Mouse (Mus musculus): Measurements from ENCODE around the gene Dclre1b.
"Not testable (repeated sequence)": the region's sequence is repeated elsewhere in the genome, so short reads cannot be mapped to it uniquely, and the experiment has no call there.

Gene Dclre1b

GRCm38 (mm10) chr3:103810967-103811366 is 1.7 kb upstream of the Dclre1b start:
- no peak for ATAC-seq (ENCODE audit: low TSS enrichment)

GRCm38 (mm10) chr3:103809799-103810150 is 531 bp upstream of the Dclre1b start:
- ATAC-seq (ENCODE audit: low TSS enrichment): no peak; the same call in 1 of the 2 replicates

DNA sequence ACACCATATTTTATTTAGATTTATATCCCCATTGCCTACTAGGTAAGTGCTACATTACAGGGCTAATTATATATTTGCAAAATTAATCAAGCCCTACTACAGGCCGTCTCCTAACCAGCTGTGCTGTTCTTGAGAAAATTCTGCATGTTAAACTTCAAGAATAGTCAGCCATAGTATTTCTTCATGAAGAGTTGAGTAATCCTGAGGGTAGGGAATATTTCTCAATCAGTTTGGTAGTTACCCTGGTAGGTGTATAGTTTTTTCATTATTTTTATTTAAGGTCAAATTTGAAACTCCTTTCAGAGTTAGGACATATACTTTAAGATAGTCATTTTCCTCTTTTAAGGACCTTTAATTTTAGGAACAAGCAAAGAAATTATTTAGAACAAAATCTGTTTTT is 3.6 kb downstream of the Dclre1b start:
- no peak for ATAC-seq (ENCODE audit: low TSS enrichment)

DNA sequence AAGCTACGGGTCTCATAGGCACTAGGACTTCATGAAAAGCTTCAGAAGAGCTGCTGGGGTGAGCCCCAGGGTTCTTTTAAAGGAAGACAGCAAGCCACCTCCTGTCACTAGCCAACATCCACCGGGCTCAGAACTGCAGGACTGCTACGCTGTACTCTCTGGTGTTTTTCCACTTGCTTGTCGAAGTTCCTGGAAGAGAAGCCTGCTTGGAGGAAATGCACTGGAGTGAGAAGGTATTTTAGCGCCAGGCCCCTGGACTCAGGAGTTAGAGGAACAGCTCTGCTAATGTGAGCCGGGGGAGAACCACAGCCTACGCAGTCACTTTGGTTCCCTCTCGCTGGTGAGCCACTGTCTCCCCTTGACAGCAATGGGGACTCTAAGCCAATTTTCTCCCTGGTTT is 6.4 kb downstream of the Dclre1b start:
- no peak for ATAC-seq (ENCODE audit: low TSS enrichment)

DNA sequence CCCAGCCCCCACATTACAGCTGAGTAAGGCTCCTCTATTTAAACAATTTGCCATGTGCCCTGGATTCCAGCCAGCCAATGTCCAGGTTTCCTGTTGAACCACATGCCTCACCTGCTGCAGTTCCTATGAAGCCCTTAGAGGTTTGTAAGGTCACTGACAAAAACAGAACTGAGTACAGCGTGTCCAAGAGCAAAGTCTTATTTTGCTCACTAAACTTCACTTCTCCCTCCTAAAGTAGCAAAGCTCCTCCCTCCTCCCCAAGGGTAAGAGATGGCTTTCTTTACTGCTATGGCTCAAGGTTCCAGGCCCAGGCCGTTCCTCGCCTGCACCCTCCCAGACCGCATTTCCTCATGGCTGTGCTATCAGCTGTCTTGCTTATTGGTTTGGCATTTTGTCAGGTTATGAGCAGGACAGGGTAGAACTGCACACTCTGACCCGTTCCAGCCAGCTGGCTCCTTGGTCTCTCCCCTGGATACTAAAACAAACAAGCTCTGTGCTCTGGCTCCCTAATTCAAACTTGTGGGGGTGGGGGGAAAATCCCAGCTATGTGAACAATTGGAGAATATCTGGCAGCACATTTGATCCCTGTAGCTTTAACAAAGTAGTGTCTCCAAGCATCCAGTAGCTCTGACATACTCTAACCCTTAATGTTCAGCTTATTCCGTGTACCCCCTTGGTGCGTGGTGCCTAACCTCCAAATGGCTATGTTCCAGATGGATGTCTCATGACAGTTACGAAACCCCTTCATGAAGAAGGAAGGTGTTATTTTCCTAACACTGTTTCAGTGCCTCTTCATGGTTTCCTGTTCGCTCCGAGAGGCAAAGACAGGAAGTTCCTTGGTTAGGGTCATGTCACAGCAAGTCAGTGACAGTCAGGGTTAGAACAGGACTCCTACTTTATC is 7.4 kb downstream of the Dclre1b start:
- peak; percentile 89 for ATAC-seq (ENCODE audit: low TSS enrichment)

GRCm38 (mm10) chr3:103799507-103799906 is 9.7 kb downstream of the Dclre1b start:
- no peak for ATAC-seq (ENCODE audit: low TSS enrichment)

GRCm38 (mm10) chr3:103796389-103796788 is 12.9 kb downstream of the Dclre1b start:
- no peak for ATAC-seq (ENCODE audit: low TSS enrichment)

DNA sequence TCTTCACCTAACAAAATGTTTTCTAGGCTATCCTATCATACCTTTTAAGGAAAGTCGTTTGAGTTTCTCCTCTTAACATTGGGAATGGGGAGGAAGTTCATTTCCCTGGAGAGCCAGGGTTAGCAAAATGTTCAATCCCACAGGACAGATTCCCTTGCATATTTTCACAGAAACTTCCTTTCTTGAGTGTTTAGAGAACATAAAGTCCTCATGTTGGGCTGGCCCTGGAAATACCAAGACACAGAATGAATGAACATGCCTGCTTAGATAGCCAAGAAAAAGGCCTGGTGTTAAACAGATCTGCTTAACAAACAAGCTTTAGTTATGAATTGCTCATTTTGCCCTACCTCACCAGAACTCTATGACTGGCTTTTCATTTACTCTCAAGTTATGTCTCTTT is 16.7 kb downstream of the Dclre1b start:
- ATAC-seq (ENCODE audit: low TSS enrichment): no peak

DNA sequence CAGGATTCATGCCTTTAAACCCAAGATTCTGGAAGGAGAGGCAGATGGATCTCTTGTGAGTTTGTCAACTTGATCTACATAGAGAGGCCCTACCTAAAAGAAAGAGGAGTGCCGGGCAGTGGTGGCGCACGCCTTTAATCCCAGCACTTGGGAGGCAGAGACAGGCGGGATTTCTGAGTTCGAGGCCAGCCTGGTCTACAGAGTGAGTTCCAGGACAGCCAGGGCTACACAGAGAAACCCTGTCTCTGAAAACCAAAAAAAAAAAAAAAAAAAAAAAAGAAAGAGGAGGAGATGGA is 17.2 kb downstream of the Dclre1b start:
- not testable (repeated sequence) for ATAC-seq (ENCODE audit: low TSS enrichment)

DNA sequence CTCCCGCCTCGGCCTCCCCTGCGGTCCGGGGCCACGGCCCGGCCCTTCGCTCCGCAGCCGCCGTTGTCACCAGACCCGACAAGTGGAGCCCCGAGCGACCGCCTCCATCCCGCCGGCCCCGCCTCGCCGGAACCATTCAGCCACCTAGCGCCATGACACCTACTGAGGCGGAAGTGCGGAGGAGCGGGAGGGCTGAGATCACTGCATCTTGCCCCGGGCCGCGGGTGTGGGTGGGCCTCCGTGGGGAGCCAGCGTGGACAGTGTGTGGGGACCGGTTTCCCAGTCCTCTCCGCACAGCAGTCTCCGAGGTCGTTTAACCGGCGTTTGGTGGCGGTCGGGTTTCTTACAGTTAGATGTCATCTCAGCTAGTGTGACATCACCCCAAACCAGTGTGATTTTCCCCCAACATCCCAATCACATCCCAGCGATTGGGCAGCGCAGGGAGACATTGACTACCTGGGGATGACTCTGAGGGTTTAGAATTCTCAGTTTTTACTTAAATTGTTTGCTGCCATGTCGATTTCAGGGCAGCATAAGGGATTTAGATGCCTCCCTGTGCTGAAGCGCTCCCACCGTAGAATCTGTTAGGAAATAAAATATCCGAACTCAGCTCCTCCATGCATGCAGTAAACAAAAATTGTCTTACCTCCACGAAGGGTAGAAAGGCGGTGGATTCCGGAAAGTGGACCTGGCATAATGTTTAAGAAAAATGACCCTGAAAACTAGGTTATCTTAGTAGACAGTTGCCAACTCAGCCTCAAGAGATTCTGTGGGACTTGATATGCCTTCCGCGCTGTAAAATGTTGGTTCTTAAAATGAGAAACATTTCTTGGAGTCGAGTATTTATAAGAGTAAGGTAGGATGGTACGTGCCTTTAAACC is 17.8 kb downstream of the Dclre1b start, which contains the start of gene Hipk1:
TSS of gene Hipk1 (minus strand) at position 334 of the 881 bp plus-strand sequence.
- peak; percentile 98 for ATAC-seq (ENCODE audit: low TSS enrichment)

GRCm38 (mm10) chr3:103790346-103791145 is 18.7 kb downstream of the Dclre1b start:
- ATAC-seq (ENCODE audit: low TSS enrichment): peak; percentile 36

DNA sequence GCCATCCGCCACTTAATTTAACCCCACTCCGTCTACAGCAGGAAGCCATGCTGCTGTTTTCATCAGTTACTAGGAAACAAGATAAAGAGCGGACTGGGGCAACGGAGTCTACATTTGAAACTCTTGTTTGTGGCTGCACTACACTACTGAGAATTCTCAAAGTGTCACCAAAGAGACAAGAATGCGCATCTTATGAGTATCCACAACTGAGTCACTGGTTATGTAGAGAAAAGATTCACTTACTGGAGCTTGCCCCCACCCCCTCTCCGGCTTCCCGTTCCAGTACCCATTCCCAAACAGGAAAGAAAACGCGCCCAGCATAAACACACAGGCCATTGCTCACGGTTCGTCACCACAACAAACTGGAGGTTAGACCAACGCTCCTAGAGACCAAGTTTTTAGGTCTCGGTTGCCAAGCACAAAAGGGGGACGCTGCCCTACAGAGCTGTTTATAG is 19.3 kb downstream of the Dclre1b start:
- peak; percentile 17; the same call in 1 of the 2 replicates for ATAC-seq (ENCODE audit: low TSS enrichment)

GRCm38 (mm10) chr3:103789096-103789495 is 20.1 kb downstream of the Dclre1b start:
- no peak for ATAC-seq (ENCODE audit: low TSS enrichment)

- ATAC-seq (ENCODE audit: low TSS enrichment): no peak
These were observed 22.0 kb downstream of the Dclre1b start for GRCm38 (mm10) chr3:103787225-103787624.

- no peak for ATAC-seq (ENCODE audit: low TSS enrichment)
These were observed 26.2 kb downstream of the Dclre1b start for GRCm38 (mm10) chr3:103782844-103783609.

- ATAC-seq (ENCODE audit: low TSS enrichment): no peak
These were observed 28.5 kb downstream of the Dclre1b start for GRCm38 (mm10) chr3:103780777-103781176.

DNA sequence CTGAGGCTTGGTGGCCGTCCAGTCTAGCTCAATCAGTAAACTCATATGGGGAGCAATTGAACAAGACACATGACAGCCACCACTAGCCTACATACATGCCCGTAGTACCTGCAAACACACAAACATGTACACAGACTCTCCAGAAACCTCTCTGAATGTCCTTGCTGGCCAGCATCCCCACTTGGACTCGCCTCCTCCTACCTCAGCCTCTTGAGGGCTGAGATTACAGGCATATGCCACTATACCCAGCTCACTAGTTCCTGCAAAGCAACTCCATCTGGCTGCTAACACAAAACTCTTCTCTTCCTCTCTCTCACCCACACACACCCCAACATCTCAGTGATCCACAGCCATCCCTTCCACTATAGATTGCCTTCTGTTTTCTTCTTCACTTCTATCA is 29.0 kb downstream of the Dclre1b start:
- peak; percentile 95 for ATAC-seq (ENCODE audit: low TSS enrichment)

GRCm38 (mm10) chr3:103779183-103779582 is 30.1 kb downstream of the Dclre1b start:
- ATAC-seq (ENCODE audit: low TSS enrichment): no peak

- no peak for ATAC-seq (ENCODE audit: low TSS enrichment)
These were observed 30.6 kb downstream of the Dclre1b start for GRCm38 (mm10) chr3:103778660-103779059.

- peak; percentile 29; the same call in 1 of the 2 replicates for ATAC-seq (ENCODE audit: low TSS enrichment)
These were observed 31.3 kb downstream of the Dclre1b start for GRCm38 (mm10) chr3:103777940-103778339.

DNA sequence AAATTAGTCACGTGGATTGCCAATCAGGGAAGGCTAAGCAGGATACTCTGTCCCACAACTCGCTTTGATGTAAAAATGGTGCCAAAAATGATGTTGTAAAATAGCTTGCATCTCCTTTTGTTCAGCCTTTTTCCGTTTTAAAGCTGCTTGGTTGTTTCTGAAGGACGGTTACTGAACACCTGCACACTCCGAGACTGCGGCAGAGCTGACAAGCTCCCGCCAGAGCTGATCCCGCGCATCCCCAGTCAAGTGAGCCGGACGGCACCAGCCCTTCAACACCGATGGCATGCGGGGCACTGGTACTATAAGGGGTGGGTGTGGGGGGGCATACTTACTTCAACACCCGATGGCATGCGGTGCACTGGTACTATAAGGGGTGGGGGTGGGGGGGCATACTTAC is 35.2 kb downstream of the Dclre1b start:
- ATAC-seq (ENCODE audit: low TSS enrichment): no peak
